Mouse (Mus musculus) kidney, postnatal 0 days (tissue): ENCODE results near the gene Nfs1. TPM values are rescaled to one million over a fixed set of nuclear protein-coding genes. Genes with fewer than 3 reads are reported as not detected.

ENCODE experiments used
- ATAC-seq: fragments of 200-750 bp; cut with Nextera tagmentation; replicated peaks from 2 replicates; pipeline ENCODE4 v1.8.0; 2017; ENCODE audit warnings: low read depth, moderate number of reproducible peaks, moderate TSS enrichment, moderate library complexity; ENCODE audit not compliant: low FRiP score
- DNase-seq: peaks from one replicate; pipeline ENCODE4 v3.0.0-alpha.2; 2016; ENCODE audit warnings: low spot score
- H3K27ac ChIP-seq: fragments of 300-500 bp; sonication (generic); 2 replicates; pipeline ENCODE4 v1.5.1; 2014; ENCODE audit warnings: mild to moderate bottlenecking
- H3K27me3 ChIP-seq: fragments of 300-500 bp; sonication (generic); 2 replicates; pipeline ENCODE4 v1.6.1; 2014; ENCODE audit warnings: low read length, mixed read lengths; ENCODE audit not compliant: insufficient read depth
- H3K36me3 ChIP-seq: fragments of 300-500 bp; sonication (generic); 2 replicates; pipeline ENCODE4 v1.6.1; 2014; ENCODE audit warnings: low read length, mixed read lengths; ENCODE audit not compliant: insufficient read depth
- H3K4me1 ChIP-seq: fragments of 300-500 bp; sonication (generic); replicated peaks from 2 replicates; pipeline ENCODE4 v1.6.1; 2014; ENCODE audit warnings: antibody characterized with exemption, low read length, mixed read lengths; ENCODE audit not compliant: insufficient read depth
- H3K4me2 ChIP-seq: fragments of 300-500 bp; sonication (generic); 2 replicates; pipeline ENCODE4 v1.6.1; 2014; ENCODE audit warnings: mild to moderate bottlenecking, low read length, moderate library complexity, mixed read lengths
- H3K4me3 ChIP-seq: fragments of 300-500 bp; sonication (generic); replicated peaks from 2 replicates; pipeline ENCODE4 v1.5.1; 2014; ENCODE audit warnings: low read depth, low read length
- H3K9ac ChIP-seq: fragments of 300-500 bp; sonication (generic); 2 replicates; pipeline ENCODE4 v1.6.1; 2014; ENCODE audit warnings: low read depth, low read length
- H3K9me3 ChIP-seq: fragments of 300-500 bp; sonication (generic); replicated peaks from 2 replicates; pipeline ENCODE4 v1.6.1; 2016; ENCODE audit warnings: low read length, inconsistent platforms, mixed read lengths
- CTCF ChIP-seq: IDR thresholded peaks from 2 replicates; pipeline ENCODE4 v1.5.1; 2016; ENCODE audit warnings: antibody characterized with exemption, low read depth, mild to moderate bottlenecking, moderate library complexity
- WGBS: fragments of 180-500 bp; shearing (Covaris S2); extraction: QIAGEN DNeasy Blood & Tissue Kit; methylation state at CpG from one replicate; pipeline ENCODE4 v1.1.7; 2014; 5-methylcytosine and 5-hydroxymethylcytosine counted together
- polyA plus RNA-seq: library from polyadenylated mRNA; unstranded; fragments of >200 nt; fragmentation: Nextera tagmentation; extraction: Ambion mirVana; gene quantifications from 2 replicates; pipeline ENCODE4 v1.2.1, GENCODE M21; 2015

Gene Nfs1
- polyA plus RNA-seq, 1 experiment from 2014 or later = 64.0 TPM

GRCm38 (mm10) chr2:156078421-156079182 lies 65.4 kb downstream of the Nfs1 start:
- H3K4me3 ChIP-seq = no peak overlapping the region
- H3K27me3 ChIP-seq = no peaks in the 10 kb centered on the region
- H3K36me3 ChIP-seq = peaks cover 40% of the 10 kb centered on the region
- no peak overlapping the region for H3K4me2 ChIP-seq
- H3K9me3 ChIP-seq = no peaks in the 10 kb centered on the region
- H3K4me1 ChIP-seq = no peaks in the 10 kb centered on the region
- 88% methylated on average over 16 of the region's 16 CpGs for WGBS
- no peak overlapping the region for H3K9ac ChIP-seq
- DNase-seq (no peak), ATAC-seq (no peak)
- no peak for TF ChIP-seq CTCF
- no peak overlapping the region for H3K27ac ChIP-seq

DNA sequence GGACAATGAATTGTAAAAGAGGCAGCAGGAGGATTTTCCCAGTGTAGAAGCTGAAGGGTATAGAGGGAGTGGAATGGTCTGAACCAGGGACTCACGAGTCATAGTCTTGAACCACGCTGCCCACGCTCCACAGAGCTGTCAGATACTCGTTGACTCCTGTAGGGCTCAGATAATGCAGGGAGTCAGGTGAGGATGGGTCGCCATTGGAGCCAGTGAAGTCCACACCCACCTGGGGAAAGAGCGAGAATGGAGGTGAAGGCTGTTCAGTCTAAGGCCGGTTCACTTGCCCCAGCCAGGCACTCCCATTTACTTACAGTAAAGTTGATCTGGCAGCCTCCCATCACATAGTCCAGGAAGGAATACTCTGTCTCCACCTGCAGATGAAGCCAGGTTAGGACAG lies 66.5 kb downstream of the Nfs1 start:
- H3K9me3 ChIP-seq = no peaks in the 10 kb centered on the region
- no peak overlapping the region for H3K27ac ChIP-seq
- no peak for TF ChIP-seq CTCF
- no peak overlapping the region for H3K4me2 ChIP-seq
- 92% methylated on average over 7 of the region's 7 CpGs for WGBS
- ATAC-seq (no peak), DNase-seq (no peak)
- H3K4me3 ChIP-seq = no peak overlapping the region
- H3K36me3 ChIP-seq = peaks cover 49% of the 10 kb centered on the region
- H3K4me1 ChIP-seq = no peaks in the 10 kb centered on the region
- no peak overlapping the region for H3K9ac ChIP-seq
- H3K27me3 ChIP-seq = no peaks in the 10 kb centered on the region

DNA sequence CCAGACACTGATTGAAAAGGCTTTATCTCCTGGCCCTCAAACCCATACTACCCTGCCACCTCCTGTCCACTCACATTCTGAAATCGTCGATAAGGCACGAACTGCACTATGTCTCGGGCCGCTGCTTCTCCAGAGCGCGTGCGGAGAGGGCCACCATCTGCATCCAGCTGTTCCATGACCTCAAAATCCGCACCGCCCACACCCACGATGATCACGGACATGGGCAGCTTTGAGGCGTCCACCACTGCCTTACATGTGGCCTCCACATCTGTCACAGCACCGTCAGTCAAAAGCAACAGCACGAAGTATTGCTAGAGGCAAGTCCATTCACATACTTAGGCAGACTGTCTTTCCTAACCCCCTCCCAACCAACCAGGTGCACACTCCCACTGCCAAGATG lies 70.3 kb downstream of the Nfs1 start:
- DNase-seq = no peak
- Histone ChIP-seq H3K4me1 (no peaks in the 10 kb centered on the region), H3K36me3 (peaks cover 52% of the 10 kb centered on the region), H3K4me3 (no peak overlapping the region), H3K27ac (no peak overlapping the region), H3K27me3 (no peaks in the 10 kb centered on the region), H3K9ac (no peak overlapping the region), H3K4me2 (no peak overlapping the region), H3K9me3 (no peaks in the 10 kb centered on the region)
- no peak for ATAC-seq
- 82% methylated on average over 15 of the region's 15 CpGs for WGBS
- TF ChIP-seq CTCF = no peak

Other genes starting within 250 kb of the Nfs1 start
- 72.9 and 83.2 TPM in 2 replicates for gene Uqcc1, start 213.9 kb downstream of the Nfs1 start, polyA plus RNA-seq
- gene Gm15557, start 203.5 kb downstream of the Nfs1 start, polyA plus RNA-seq = not detected in 2 replicates
- gene Gdf5, start 198.8 kb downstream of the Nfs1 start, polyA plus RNA-seq = 0.64 and 0.91 TPM in 2 replicates
- 10.1 and 11.0 TPM in 2 replicates for gene Cep250, start 187.7 kb downstream of the Nfs1 start, polyA plus RNA-seq
- 0.68 and 2.5 TPM in 2 replicates for gene 6430550D23Rik, start 136.2 kb downstream of the Nfs1 start, polyA plus RNA-seq
- 219 and 231 TPM in 2 replicates for gene Ergic3, start 136.1 kb downstream of the Nfs1 start, polyA plus RNA-seq
- gene Fer1l4, start 91.2 kb downstream of the Nfs1 start, polyA plus RNA-seq = 0.38 and 0.51 TPM in 2 replicates
- gene Spag4, start 79.0 kb downstream of the Nfs1 start, polyA plus RNA-seq = 1.9 and 2.0 TPM in 2 replicates
- gene Cpne1, start 32.2 kb downstream of the Nfs1 start, polyA plus RNA-seq = 43.1 and 44.9 TPM in 2 replicates
- 17.6 and 18.9 TPM in 2 replicates for gene Rbm12, start 32.2 kb downstream of the Nfs1 start, polyA plus RNA-seq
- 8.0 and 11.9 TPM in 2 replicates for gene Gm28036, start 17.1 kb downstream of the Nfs1 start, polyA plus RNA-seq
- 524 and 529 TPM in 2 replicates for gene Romo1, start 147 bp downstream of the Nfs1 start, polyA plus RNA-seq
- 636 and 701 TPM in 2 replicates for gene Rbm39, start 36.1 kb upstream of the Nfs1 start, polyA plus RNA-seq
- 63.8 and 68.9 TPM in 2 replicates for gene Phf20, start 52.3 kb upstream of the Nfs1 start, polyA plus RNA-seq
- 14.7 and 16.2 TPM in 2 replicates for gene Cnbd2, start 168.1 kb upstream of the Nfs1 start, polyA plus RNA-seq
- 140 and 181 TPM in 2 replicates for gene Scand1, start 168.5 kb upstream of the Nfs1 start, polyA plus RNA-seq